Mouse (Mus musculus) ES-E14 (cell line): ENCODE results near the gene Acvrl1. TPM values are rescaled to one million over a fixed set of nuclear protein-coding genes. Genes with fewer than 3 reads are reported as not detected.
A peak's percentile ranks its signal among the peaks of the same experiment; 100 is the strongest.

Experiments used
- DNase-seq: peaks from one replicate; pipeline ENCODE4 v3.0.0-alpha.2; 2013; ENCODE audit warnings: low read depth, low spot score
- H3K27ac ChIP-seq: 2 replicates; pipeline ENCODE4 v1.5.1; 2012; ENCODE audit warnings: low read depth, mild to moderate bottlenecking, low read length, moderate library complexity, mixed read lengths; ENCODE audit not compliant: poor library complexity, insufficient read depth, severe bottlenecking
- H3K36me3 ChIP-seq: 2 replicates; pipeline ENCODE4 v1.6.1; 2012; ENCODE audit warnings: mild to moderate bottlenecking, low read length, moderate library complexity, mixed read lengths; ENCODE audit not compliant: control insufficient read depth, poor library complexity, insufficient read depth, severe bottlenecking
- H3K4me1 ChIP-seq, 2 experiments: fragments of 150-350 bp in 1 of 2; sonication (generic) in 1 of 2; 2 replicates each; pipeline ENCODE4 v1.6.1; 2012; ENCODE audit warnings: low read length in 2 of 2, mild to moderate bottlenecking in 1 of 2, mixed read lengths in 1 of 2; ENCODE audit not compliant: control insufficient read depth in 2 of 2, insufficient read depth in 2 of 2, poor library complexity in 1 of 2
- H3K4me3 ChIP-seq, 2 experiments: fragments of 150-350 bp in 1 of 2; sonication (generic) in 1 of 2; 2 replicates each; pipeline ENCODE4 v1.5.1; 2012; ENCODE audit warnings: low read length in 2 of 2, low read depth in 1 of 2, mild to moderate bottlenecking in 1 of 2, mixed read lengths in 1 of 2; ENCODE audit not compliant: insufficient read depth in 1 of 2, poor library complexity in 1 of 2, severe bottlenecking in 1 of 2
- H3K9ac ChIP-seq: 2 replicates; pipeline ENCODE4 v1.6.1; 2012; ENCODE audit warnings: low read depth, mild to moderate bottlenecking, low read length, mixed read lengths; ENCODE audit not compliant: poor library complexity, insufficient read depth, severe bottlenecking
- H3K9me3 ChIP-seq: fragments of 150-350 bp; sonication (generic); 2 replicates; pipeline ENCODE4 v1.6.1; 2012; ENCODE audit warnings: low read depth, mild to moderate bottlenecking, low read length; ENCODE audit not compliant: control insufficient read depth, insufficient read depth
- CHD2 ChIP-seq: IDR thresholded peaks from 2 replicates; pipeline ENCODE4 v1.6.1; 2014; ENCODE audit warnings: mild to moderate bottlenecking, low read depth, low read length, inconsistent platforms
- HCFC1 ChIP-seq: IDR thresholded peaks from 2 replicates; pipeline ENCODE4 v1.6.1; 2012; ENCODE audit warnings: low read length, inconsistent platforms, borderline replicate concordance; ENCODE audit not compliant: insufficient read depth
- MAFK ChIP-seq: IDR thresholded peaks from 2 replicates; pipeline ENCODE4 v1.6.1; 2014; ENCODE audit warnings: mild to moderate bottlenecking, low read depth, low read length, inconsistent platforms; ENCODE audit not compliant: insufficient read depth
- ZC3H11A ChIP-seq: IDR thresholded peaks from 2 replicates; pipeline ENCODE4 v1.6.1; 2012; ENCODE audit warnings: low read depth, mild to moderate bottlenecking, inconsistent platforms, low read length, borderline replicate concordance
- ZNF384 ChIP-seq: IDR thresholded peaks from 2 replicates; pipeline ENCODE4 v1.6.1; 2012; ENCODE audit warnings: low read depth, low read length, inconsistent platforms
- in situ Hi-C, 2 experiments: fragments of 600-800 bp; cut with MboI; formaldehyde crosslinking; loops; one replicate each; pipeline ENCODE4 v1.15.1; 2025; ENCODE audit warnings: low sequenced_read_pairs in 2 of 2, inconsistent platforms in 1 of 2; ENCODE audit not compliant: unreplicated experiment in 2 of 2
- total RNA-seq: library from RNA; depleted of rRNA; stranded (reverse); fragments of 300-350 nt; gene quantifications from 2 replicates; pipeline ENCODE4 v1.2.3, GENCODE M21; 2012

Acvrl1 gene
- total RNA-seq, 1 experiment = 3.3 TPM

- H3K9me3 ChIP-seq = no peaks in the 10 kb centered on the region
- no peak for DNase-seq
- in situ Hi-C loops = no loop called here
- TF ChIP-seq MAFK (no peak), HCFC1 (no peak)
- no peaks in the 10 kb centered on the region for H3K36me3 ChIP-seq
- peak overlapping the region; percentile 30; the same call in 1 of the 2 replicates for H3K9ac ChIP-seq
- peak overlapping the region; percentile 55; the same call in 1 of the 2 replicates for H3K27ac ChIP-seq
- H3K4me3 ChIP-seq = peak overlapping the region in 1 of 2 experiments; percentile 2; a peak in 1 of 4 replicates
- H3K4me1 ChIP-seq = peaks cover 20 to 40% of the 10 kb centered on the region in 2 experiments
Observed at GRCm38 (mm10) chr15:101094979-101095378, 33.3 kb upstream of the Acvrl1 start.

GRCm38 (mm10) chr15:101095392-101095791, 32.9 kb upstream of the Acvrl1 start:
- no peak for DNase-seq
- H3K36me3 ChIP-seq = no peaks in the 10 kb centered on the region
- H3K4me1 ChIP-seq = peaks cover 20 to 40% of the 10 kb centered on the region in 2 experiments
- TF ChIP-seq MAFK (no peak), ZNF384 (no peak), HCFC1 (no peak), CHD2 (no peak), ZC3H11A (no peak)
- in situ Hi-C loops = no loop called here
- no peak overlapping the region for H3K4me3 ChIP-seq
- no peaks in the 10 kb centered on the region for H3K9me3 ChIP-seq
- H3K27ac ChIP-seq = no peak overlapping the region
- H3K9ac ChIP-seq = no peak overlapping the region

- in situ Hi-C loops = no loop called here
- TF ChIP-seq HCFC1 (no peak), CHD2 (no peak), ZNF384 (no peak), MAFK (no peak), ZC3H11A (no peak)
- Histone ChIP-seq H3K4me1 (peaks cover 23 to 43% of the 10 kb centered on the region in 2 experiments), H3K4me3 (peak overlapping the region; percentile 26 to 56; a peak in 3 of 4 replicates), H3K9me3 (no peaks in the 10 kb centered on the region), H3K36me3 (no peaks in the 10 kb centered on the region), H3K27ac (no peak overlapping the region), H3K9ac (peak overlapping the region; percentile 33)
- no peak for DNase-seq
Observed at GRCm38 (mm10) chr15:101097985-101098651, 30.2 kb upstream of the Acvrl1 start.

- Histone ChIP-seq H3K9me3 (no peaks in the 10 kb centered on the region), H3K4me1 (peaks cover 24 to 33% of the 10 kb centered on the region in 2 experiments), H3K27ac (no peak overlapping the region), H3K36me3 (no peaks in the 10 kb centered on the region), H3K9ac (no peak overlapping the region), H3K4me3 (no peak overlapping the region)
- in situ Hi-C loops = no loop called here
- TF ChIP-seq HCFC1 (no peak), ZNF384 (no peak), ZC3H11A (no peak), MAFK (no peak), CHD2 (no peak)
- DNase-seq = no peak
Observed at GRCm38 (mm10) chr15:101100996-101101395, 27.3 kb upstream of the Acvrl1 start.
